Mouse (Mus musculus) right cerebral cortex, adult 2 months (tissue): Measurements from ENCODE around the gene Kbtbd7.
"Not testable (repeated sequence)": the region's sequence is repeated elsewhere in the genome, so short reads cannot be mapped to it uniquely, and the experiment has no call there.

ENCODE experiments used
- DNase-seq, 2 experiments: peaks; one replicate each; pipeline ENCODE4 v3.0.0; 2021 to 2022; ENCODE audit warnings: low spot score in 2 of 2

Kbtbd7 gene

GRCm38 (mm10) chr14:79425979-79426729, at the start of gene Kbtbd7:
Gene Kbtbd7 (plus strand): TSS chr14:79426511.
- peak; percentile 94 to 95 for DNase-seq

- DNase-seq, result no peak
Observed at GRCm38 (mm10) chr14:79377041-79377440, 49.3 kb upstream of the Kbtbd7 start.

GRCm38 (mm10) chr14:79383120-79383519, 43.2 kb upstream of the Kbtbd7 start:
- no peak for DNase-seq

GRCm38 (mm10) chr14:79388304-79388703, 38.0 kb upstream of the Kbtbd7 start:
- no peak for DNase-seq

GRCm38 (mm10) chr14:79389438-79390264, 36.7 kb upstream of the Kbtbd7 start:
- DNase-seq, result peak in 1 of 2 experiments; percentile 9

GRCm38 (mm10) chr14:79390265-79390926, 35.9 kb upstream of the Kbtbd7 start, which contains the start of gene Naa16:
Gene Naa16 (minus strand): TSS chr14:79390778.
- peak; percentile 93 for DNase-seq

GRCm38 (mm10) chr14:79393289-79393688, 33.0 kb upstream of the Kbtbd7 start:
- no peak for DNase-seq

GRCm38 (mm10) chr14:79394564-79394963, 31.7 kb upstream of the Kbtbd7 start:
- DNase-seq, result no peak

GRCm38 (mm10) chr14:79397321-79398122, 28.8 kb upstream of the Kbtbd7 start, which contains the start of gene Mtrf1:
Gene Mtrf1 (plus strand): TSS chr14:79397772.
- peak; percentile 79 to 82 for DNase-seq

GRCm38 (mm10) chr14:79407641-79408040, 18.7 kb upstream of the Kbtbd7 start:
- no peak for DNase-seq

GRCm38 (mm10) chr14:79409278-79409830, 17.0 kb upstream of the Kbtbd7 start:
- no peak for DNase-seq

- DNase-seq, result no peak
Observed at GRCm38 (mm10) chr14:79410662-79411061, 15.6 kb upstream of the Kbtbd7 start.

GRCm38 (mm10) chr14:79413121-79413520, 13.2 kb upstream of the Kbtbd7 start:
- no peak for DNase-seq

- no peak for DNase-seq
Observed at GRCm38 (mm10) chr14:79420083-79420685, 6.1 kb upstream of the Kbtbd7 start.

- DNase-seq, result not testable (repeated sequence)
Observed at GRCm38 (mm10) chr14:79426730-79427365, 537 bp downstream of the Kbtbd7 start.

- no peak for DNase-seq
Observed at GRCm38 (mm10) chr14:79434068-79434467, 7.8 kb downstream of the Kbtbd7 start.

GRCm38 (mm10) chr14:79440655-79441054, 14.3 kb downstream of the Kbtbd7 start:
- DNase-seq, result no peak

GRCm38 (mm10) chr14:79441441-79441840, 15.1 kb downstream of the Kbtbd7 start:
- DNase-seq, result no peak

- no peak for DNase-seq
Observed at GRCm38 (mm10) chr14:79444601-79445000, 18.3 kb downstream of the Kbtbd7 start.

- peak; percentile 31 to 53 for DNase-seq
Observed at GRCm38 (mm10) chr14:79445055-79445620, 18.8 kb downstream of the Kbtbd7 start.
